Mouse (Mus musculus) ES-CJ7 (cell line): Measurements from ENCODE around the gene Mipol1.
"Not testable (repeated sequence)": the region's sequence is repeated elsewhere in the genome, so short reads cannot be mapped to it uniquely, and the experiment has no call there.

Experiments
- DNase-seq: peaks from one replicate; pipeline ENCODE4 v3.0.0; 2011; ENCODE audit warnings: low read depth, low spot score

Mipol1 gene

GRCm38 (mm10) chr12:57230192-57230706 is at the start of gene Mipol1, which contains the start of gene Prps1l3:
Mipol1 (plus strand) TSS chr12:57230427.
Prps1l3 (plus strand) TSS chr12:57230412.
- DNase-seq, result peak; percentile 95

GRCm38 (mm10) chr12:57184401-57185147 is 45.7 kb upstream of the Mipol1 start:
- no peak for DNase-seq

- DNase-seq, result peak; percentile 65
Observed at GRCm38 (mm10) chr12:57185475-57185874, 44.8 kb upstream of the Mipol1 start.

- no peak for DNase-seq
Observed at GRCm38 (mm10) chr12:57186126-57186525, 44.1 kb upstream of the Mipol1 start.

GRCm38 (mm10) chr12:57187032-57187431 is 43.2 kb upstream of the Mipol1 start:
- no peak for DNase-seq

- DNase-seq, result peak; percentile 62
Observed at GRCm38 (mm10) chr12:57194609-57195008, 35.6 kb upstream of the Mipol1 start.

GRCm38 (mm10) chr12:57196286-57196607 is 34.0 kb upstream of the Mipol1 start:
- no peak for DNase-seq

GRCm38 (mm10) chr12:57196608-57197362 is 33.4 kb upstream of the Mipol1 start:
- peak; percentile 55 for DNase-seq

- DNase-seq, result no peak
Observed at GRCm38 (mm10) chr12:57197363-57198026, 32.7 kb upstream of the Mipol1 start, which contains the start of gene Slc25a21. Slc25a21 (minus strand) TSS chr12:57197472.

- DNase-seq, result no peak
Observed at GRCm38 (mm10) chr12:57198269-57198668, 32.0 kb upstream of the Mipol1 start.

- no peak for DNase-seq
Observed at GRCm38 (mm10) chr12:57199427-57199826, 30.8 kb upstream of the Mipol1 start.

- no peak for DNase-seq
Observed at GRCm38 (mm10) chr12:57201901-57202300, 28.3 kb upstream of the Mipol1 start.

GRCm38 (mm10) chr12:57204276-57204851 is 25.9 kb upstream of the Mipol1 start:
- no peak for DNase-seq

GRCm38 (mm10) chr12:57211353-57212311 is 18.6 kb upstream of the Mipol1 start:
- DNase-seq, result peak; percentile 56

- DNase-seq, result not testable (repeated sequence)
Observed at GRCm38 (mm10) chr12:57212463-57212862, 17.8 kb upstream of the Mipol1 start.

GRCm38 (mm10) chr12:57226411-57226810 is 3.8 kb upstream of the Mipol1 start:
- peak; percentile 66 for DNase-seq

GRCm38 (mm10) chr12:57227776-57228175 is 2.5 kb upstream of the Mipol1 start:
- DNase-seq, result peak; percentile 30

- DNase-seq, result no peak
Observed at GRCm38 (mm10) chr12:57229703-57230102, 524 bp upstream of the Mipol1 start.

- DNase-seq, result peak; percentile 83
Observed at GRCm38 (mm10) chr12:57231085-57231875, 1.1 kb downstream of the Mipol1 start.

GRCm38 (mm10) chr12:57233386-57233785 is 3.2 kb downstream of the Mipol1 start:
- peak; percentile 48 for DNase-seq
